Mouse (Mus musculus): ENCODE results near the gene Wasf2. TPM values are rescaled to one million over a fixed set of nuclear protein-coding genes. Genes with fewer than 3 reads are reported as not detected.

The Wasf2 gene
- polyA plus RNA-seq, 1 experiment from 2014 or later: 36.1 TPM

GRCm38 (mm10) chr4:133189396-133189795 lies 59.1 kb downstream of the Wasf2 start:
- no peaks in the 10 kb centered on the region for H3K27me3 ChIP-seq
- POLR2A ChIA-PET: no interaction called here
- in situ Hi-C loops (cut with MboI; ENCODE audit: low pct_unique_long_range_greater_than_20kb): no loop called here
- ATAC-seq (no peak), DNase-seq (ENCODE audit: low read depth, low spot score) (no peak)
- CTCF ChIA-PET: interaction anchor here (0.6 to 1.3 kb wide), 2 partner anchors 12 kb away, joined by 3 read pairs; no protein-coding TSS in a partner anchor
- no peak for TF ChIP-seq CTCF (IDR thresholded peaks at IDR 0.05)

DNA sequence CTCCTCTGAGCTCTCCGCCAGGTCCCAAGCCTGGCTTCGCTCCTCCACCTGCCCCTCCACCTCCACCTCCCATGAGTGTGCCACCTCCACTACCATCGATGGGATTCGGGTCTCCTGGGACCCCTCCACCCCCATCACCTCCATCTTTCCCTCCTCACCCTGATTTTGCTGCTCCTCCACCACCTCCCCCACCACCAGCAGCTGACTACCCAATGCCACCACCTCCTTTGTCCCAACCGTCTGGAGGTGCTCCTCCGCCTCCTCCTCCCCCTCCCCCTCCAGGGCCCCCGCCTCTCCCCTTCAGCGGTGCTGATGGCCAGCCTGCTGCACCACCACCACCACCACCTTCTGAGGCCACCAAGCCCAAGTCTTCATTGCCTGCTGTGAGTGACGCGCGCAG lies 64.2 kb downstream of the Wasf2 start:
- DNase-seq (ENCODE audit: low read depth, low spot score) (no peak), ATAC-seq (no peak)
- H3K27me3 ChIP-seq: no peaks in the 10 kb centered on the region
- CTCF ChIA-PET: no interaction called here
- POLR2A ChIA-PET: no interaction called here
- in situ Hi-C loops (cut with MboI; ENCODE audit: low pct_unique_long_range_greater_than_20kb): no loop called here
- TF ChIP-seq CTCF (IDR thresholded peaks at IDR 0.05): no peak

GRCm38 (mm10) chr4:133195014-133195413 lies 64.7 kb downstream of the Wasf2 start:
- no peak for TF ChIP-seq CTCF (IDR thresholded peaks at IDR 0.05)
- ChIA-PET POLR2A (no interaction called here), CTCF (no interaction called here)
- H3K27me3 ChIP-seq: no peaks in the 10 kb centered on the region
- in situ Hi-C loops (cut with MboI; ENCODE audit: low pct_unique_long_range_greater_than_20kb): loop anchor here (5.0 kb wide), 1 partner anchor 63 kb away; the partner anchor contains the start of gene Wasf2
- no peak for DNase-seq (ENCODE audit: low read depth, low spot score)
- ATAC-seq: no peak

GRCm38 (mm10) chr4:133196136-133196535 lies 65.8 kb downstream of the Wasf2 start:
- in situ Hi-C loops (cut with MboI; ENCODE audit: low pct_unique_long_range_greater_than_20kb): loop anchor here (5.0 kb wide), 1 partner anchor 64 kb away; the partner anchor contains the start of gene Wasf2
- ATAC-seq (no peak), DNase-seq (ENCODE audit: low read depth, low spot score) (no peak)
- no peaks in the 10 kb centered on the region for H3K27me3 ChIP-seq
- CTCF ChIA-PET: no interaction called here
- no peak for TF ChIP-seq CTCF (IDR thresholded peaks at IDR 0.05)
- POLR2A ChIA-PET: no interaction called here

DNA sequence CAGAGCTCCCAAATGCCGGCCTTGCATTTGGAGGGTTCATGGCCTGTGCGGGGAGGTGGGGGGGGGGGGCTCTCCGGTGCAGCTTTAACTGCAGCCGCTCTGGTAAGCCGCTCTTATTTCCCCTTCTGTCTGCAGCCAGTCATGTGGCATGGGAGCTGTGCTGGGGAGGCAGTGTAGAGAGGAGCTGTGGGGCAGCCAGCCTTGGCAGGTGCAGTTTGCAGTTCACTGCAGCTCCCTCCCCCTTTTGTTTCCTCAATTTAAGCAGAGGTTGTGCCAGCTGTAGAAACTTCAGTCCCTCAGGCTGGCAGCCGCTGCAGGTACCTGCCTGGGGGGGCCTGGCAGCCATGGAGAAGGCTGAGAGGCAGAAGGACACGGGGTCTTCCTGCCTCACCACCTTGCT lies 66.5 kb downstream of the Wasf2 start:
- DNase-seq (ENCODE audit: low read depth, low spot score) (no peak), ATAC-seq (no peak)
- in situ Hi-C loops (cut with MboI; ENCODE audit: low pct_unique_long_range_greater_than_20kb): loop anchor here (5.0 kb wide), 1 partner anchor 65 kb away; the partner anchor contains the start of gene Wasf2
- POLR2A ChIA-PET: no interaction called here
- H3K27me3 ChIP-seq: no peaks in the 10 kb centered on the region
- CTCF ChIA-PET: no interaction called here
- TF ChIP-seq CTCF (IDR thresholded peaks at IDR 0.05): no peak

- CTCF ChIA-PET: no interaction called here
- TF ChIP-seq CTCF (IDR thresholded peaks at IDR 0.05): no peak
- POLR2A ChIA-PET: no interaction called here
- ATAC-seq (no peak), DNase-seq (ENCODE audit: low read depth, low spot score) (no peak)
- in situ Hi-C loops (cut with MboI; ENCODE audit: low pct_unique_long_range_greater_than_20kb): loop anchor here (5.0 kb wide), 1 partner anchor 65 kb away; the partner anchor contains the start of gene Wasf2
- no peaks in the 10 kb centered on the region for H3K27me3 ChIP-seq
Observed at GRCm38 (mm10) chr4:133197355-133197754, 67.0 kb downstream of the Wasf2 start.

DNA sequence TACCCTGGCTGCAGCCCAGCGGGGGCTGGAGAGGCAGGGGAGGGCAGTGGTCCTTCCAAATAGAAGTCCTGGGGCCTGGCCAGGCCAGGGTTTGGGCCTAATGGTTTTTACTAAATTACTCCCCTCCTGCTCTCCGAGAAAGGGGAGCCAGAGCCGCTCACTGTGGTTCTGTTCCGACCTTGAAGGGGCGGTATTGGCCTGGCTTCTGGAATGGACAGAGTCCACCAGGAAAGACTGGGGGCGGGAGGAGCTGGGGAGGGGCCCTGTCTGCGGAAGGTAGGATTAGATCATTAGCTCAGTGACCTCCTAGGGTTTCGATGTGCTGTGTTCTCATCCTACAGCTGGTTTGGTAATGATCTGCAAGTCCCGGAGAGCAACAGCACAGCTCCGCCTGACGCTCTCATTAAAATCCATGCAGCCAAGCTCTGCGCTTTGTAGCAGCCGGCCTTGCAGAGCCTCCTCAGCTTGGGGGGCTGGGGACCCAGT lies 67.5 kb downstream of the Wasf2 start:
- ATAC-seq (no peak), DNase-seq (ENCODE audit: low read depth, low spot score) (no peak)
- in situ Hi-C loops (cut with MboI; ENCODE audit: low pct_unique_long_range_greater_than_20kb): loop anchor here (5.0 kb wide), 1 partner anchor 66 kb away; the partner anchor contains the start of gene Wasf2
- H3K27me3 ChIP-seq: no peaks in the 10 kb centered on the region
- no peak for TF ChIP-seq CTCF (IDR thresholded peaks at IDR 0.05)
- POLR2A ChIA-PET: interaction anchor here (0.7 kb wide), 1 partner anchor 11 kb away, joined by 5 read pairs; no protein-coding TSS in a partner anchor
- CTCF ChIA-PET: no interaction called here

GRCm38 (mm10) chr4:133198337-133199180 lies 68.3 kb downstream of the Wasf2 start:
- TF ChIP-seq CTCF (IDR thresholded peaks at IDR 0.05): no peak
- no peak for DNase-seq (ENCODE audit: low read depth, low spot score)
- CTCF ChIA-PET: interaction anchor here (2.8 kb wide), 1 partner anchor 189 kb away, joined by 10 read pairs; no protein-coding TSS in a partner anchor
- ATAC-seq: no peak
- POLR2A ChIA-PET: interaction anchor here (0.7 kb wide), 1 partner anchor 12 kb away, joined by 5 read pairs; no protein-coding TSS in a partner anchor
- in situ Hi-C loops (cut with MboI; ENCODE audit: low pct_unique_long_range_greater_than_20kb): loop anchor here (5.0 kb wide), 1 partner anchor 66 kb away; the partner anchor contains the start of gene Wasf2
- no peaks in the 10 kb centered on the region for H3K27me3 ChIP-seq

- in situ Hi-C loops (cut with MboI; ENCODE audit: low pct_unique_long_range_greater_than_20kb): loop anchor here (5.0 kb wide), 1 partner anchor 67 kb away; the partner anchor contains the start of gene Wasf2
- DNase-seq (ENCODE audit: low read depth, low spot score) (no peak), ATAC-seq (no peak)
- ChIA-PET POLR2A (no interaction called here), CTCF (interaction anchor here (2.8 kb wide), 1 partner anchor 190 kb away, joined by 10 read pairs; no protein-coding TSS in a partner anchor)
- H3K27me3 ChIP-seq: no peaks in the 10 kb centered on the region
- TF ChIP-seq CTCF (IDR thresholded peaks at IDR 0.05): no peak
Observed at GRCm38 (mm10) chr4:133199743-133200142, 69.4 kb downstream of the Wasf2 start.

GRCm38 (mm10) chr4:133200343-133200742 lies 70.0 kb downstream of the Wasf2 start:
- no peak for TF ChIP-seq CTCF (IDR thresholded peaks at IDR 0.05)
- DNase-seq (ENCODE audit: low read depth, low spot score) (no peak), ATAC-seq (no peak)
- no peaks in the 10 kb centered on the region for H3K27me3 ChIP-seq
- CTCF ChIA-PET: interaction anchor here (1.1 to 2.8 kb wide), 3 partner anchors 81 to 191 kb away, joined by 3 to 10 read pairs (median 3); no protein-coding TSS in a partner anchor
- in situ Hi-C loops (cut with MboI; ENCODE audit: low pct_unique_long_range_greater_than_20kb): no loop called here
- POLR2A ChIA-PET: no interaction called here
